Mouse (Mus musculus) forebrain, embryonic 10.5 days (tissue): Measurements from ENCODE around the gene Coro2b. TPM values are rescaled to one million over a fixed set of nuclear protein-coding genes. Genes with fewer than 3 reads are reported as not detected.

Source experiments
- DNase-seq: peaks from one replicate; pipeline ENCODE4 v3.0.0-alpha.2; 2017; ENCODE audit warnings: low spot score; ENCODE audit errors: extremely low spot score
- H3K27ac ChIP-seq: fragments of 300-500 bp; sonication (generic); 2 replicates; pipeline ENCODE4 v1.5.1; 2016; ENCODE audit warnings: mild to moderate bottlenecking
- H3K27me3 ChIP-seq: fragments of 300-500 bp; sonication (generic); 2 replicates; pipeline ENCODE4 v1.6.1; 2016; ENCODE audit warnings: mild to moderate bottlenecking; ENCODE audit not compliant: poor library complexity, severe bottlenecking
- H3K36me3 ChIP-seq: fragments of 300-500 bp; sonication (generic); replicated peaks from 2 replicates; pipeline ENCODE4 v1.6.1; 2016; ENCODE audit warnings: mild to moderate bottlenecking, moderate library complexity
- H3K4me1 ChIP-seq: fragments of 300-500 bp; sonication (generic); 2 replicates; pipeline ENCODE4 v1.6.1; 2016
- H3K4me3 ChIP-seq: fragments of 300-500 bp; sonication (generic); 2 replicates; pipeline ENCODE4 v1.5.1; 2016; ENCODE audit warnings: mild to moderate bottlenecking, moderate library complexity
- H3K9me3 ChIP-seq: fragments of 300-500 bp; sonication (generic); 2 replicates; pipeline ENCODE4 v1.6.1; 2016; ENCODE audit warnings: mild to moderate bottlenecking, moderate library complexity
- WGBS: fragments of 180-500 bp; shearing (Covaris S2); methylation state at CpG from one replicate; pipeline ENCODE4 v1.1.7; 2016; 5-methylcytosine and 5-hydroxymethylcytosine counted together
- polyA plus RNA-seq: library from polyadenylated mRNA; unstranded; fragments of >200 nt; fragmentation: Nextera tagmentation; extraction: Ambion mirVana; gene quantifications from 2 replicates; pipeline ENCODE4 v1.2.1, GENCODE M21; 2016

The Coro2b gene
- polyA plus RNA-seq, 1 experiment from 2014 or later, result 9.7 TPM

DNA sequence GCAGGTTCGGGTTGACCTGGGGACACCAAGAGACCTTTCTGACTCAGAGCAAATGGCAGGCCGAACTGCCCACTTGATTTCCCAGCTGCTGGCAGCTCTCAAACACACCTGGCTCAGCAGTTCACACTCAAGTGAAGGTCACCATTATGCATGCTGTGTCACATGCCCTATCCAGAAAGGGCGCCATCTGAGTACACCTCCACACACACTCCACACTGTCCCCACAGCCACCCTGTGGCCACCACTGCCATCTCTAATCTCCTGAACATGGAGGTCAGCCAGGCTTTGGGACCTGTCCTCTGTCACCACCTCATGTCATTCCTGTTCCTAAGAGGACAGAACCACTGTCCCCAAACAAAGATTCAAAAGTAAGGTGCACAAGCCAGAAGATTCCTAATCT lies 35.3 kb downstream of the Coro2b start:
- peaks cover 14% of the 10 kb centered on the region for H3K4me1 ChIP-seq
- H3K4me3 ChIP-seq, result no peak overlapping the region
- DNase-seq, result no peak
- H3K27ac ChIP-seq, result no peak overlapping the region
- H3K36me3 ChIP-seq, result no peaks in the 10 kb centered on the region
- H3K27me3 ChIP-seq, result no peaks in the 10 kb centered on the region
- H3K9me3 ChIP-seq, result no peaks in the 10 kb centered on the region
- WGBS, result 87% methylated on average over 3 of the region's 3 CpGs

DNA sequence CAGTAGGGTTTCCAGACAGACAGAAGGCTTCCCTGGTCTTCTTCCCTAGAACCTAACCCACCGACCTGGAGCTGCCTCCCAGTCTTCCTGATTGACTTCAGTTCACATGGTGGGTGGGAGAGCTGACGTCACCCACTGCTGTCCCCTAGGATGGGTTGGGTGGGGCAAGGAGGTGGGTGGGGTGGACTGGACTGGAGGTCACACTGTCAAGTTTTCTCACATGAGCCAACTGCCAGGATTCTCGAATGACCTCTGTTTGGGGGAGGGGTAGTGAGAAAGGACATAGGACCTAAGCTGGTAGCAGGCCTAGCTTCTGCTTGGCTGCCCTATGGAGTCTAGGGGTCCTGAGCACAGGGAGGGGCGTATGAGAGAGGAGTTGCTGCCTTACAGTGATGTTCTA lies 36.8 kb downstream of the Coro2b start:
- Histone ChIP-seq H3K27ac (0 out of 2 replicates have a peak overlapping the region, but pooled peaks have one; percentile 4), H3K4me3 (no peak overlapping the region), H3K4me1 (peaks cover 10% of the 10 kb centered on the region), H3K27me3 (no peaks in the 10 kb centered on the region), H3K36me3 (no peaks in the 10 kb centered on the region), H3K9me3 (no peaks in the 10 kb centered on the region)
- DNase-seq, result no peak
- WGBS, result 84% methylated on average over 4 of the region's 4 CpGs

DNA sequence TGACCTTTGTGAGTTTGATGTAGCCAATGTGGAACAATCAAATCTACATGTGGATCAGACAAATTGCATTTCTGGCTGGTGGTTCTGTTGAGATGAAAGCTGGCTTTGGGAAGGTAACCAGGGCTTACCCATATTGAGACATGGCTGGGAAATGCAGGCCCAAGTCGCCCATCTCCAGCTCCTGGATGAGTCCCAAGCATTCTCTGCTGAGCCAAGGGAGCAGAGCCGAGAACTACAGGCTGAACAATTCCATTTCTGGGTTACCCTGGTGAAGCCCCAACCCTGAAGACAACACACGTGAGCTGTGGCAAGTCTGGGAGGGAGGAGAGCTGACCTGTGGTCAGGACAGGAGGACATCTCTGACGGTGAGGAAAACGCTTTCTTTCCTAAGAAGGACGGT lies 37.9 kb downstream of the Coro2b start:
- Histone ChIP-seq H3K4me3 (no peak overlapping the region), H3K27me3 (no peaks in the 10 kb centered on the region), H3K36me3 (no peaks in the 10 kb centered on the region), H3K27ac (no peak overlapping the region), H3K9me3 (no peaks in the 10 kb centered on the region), H3K4me1 (peaks cover 6% of the 10 kb centered on the region)
- 88% methylated on average over 6 of the region's 6 CpGs for WGBS
- DNase-seq, result no peak

DNA sequence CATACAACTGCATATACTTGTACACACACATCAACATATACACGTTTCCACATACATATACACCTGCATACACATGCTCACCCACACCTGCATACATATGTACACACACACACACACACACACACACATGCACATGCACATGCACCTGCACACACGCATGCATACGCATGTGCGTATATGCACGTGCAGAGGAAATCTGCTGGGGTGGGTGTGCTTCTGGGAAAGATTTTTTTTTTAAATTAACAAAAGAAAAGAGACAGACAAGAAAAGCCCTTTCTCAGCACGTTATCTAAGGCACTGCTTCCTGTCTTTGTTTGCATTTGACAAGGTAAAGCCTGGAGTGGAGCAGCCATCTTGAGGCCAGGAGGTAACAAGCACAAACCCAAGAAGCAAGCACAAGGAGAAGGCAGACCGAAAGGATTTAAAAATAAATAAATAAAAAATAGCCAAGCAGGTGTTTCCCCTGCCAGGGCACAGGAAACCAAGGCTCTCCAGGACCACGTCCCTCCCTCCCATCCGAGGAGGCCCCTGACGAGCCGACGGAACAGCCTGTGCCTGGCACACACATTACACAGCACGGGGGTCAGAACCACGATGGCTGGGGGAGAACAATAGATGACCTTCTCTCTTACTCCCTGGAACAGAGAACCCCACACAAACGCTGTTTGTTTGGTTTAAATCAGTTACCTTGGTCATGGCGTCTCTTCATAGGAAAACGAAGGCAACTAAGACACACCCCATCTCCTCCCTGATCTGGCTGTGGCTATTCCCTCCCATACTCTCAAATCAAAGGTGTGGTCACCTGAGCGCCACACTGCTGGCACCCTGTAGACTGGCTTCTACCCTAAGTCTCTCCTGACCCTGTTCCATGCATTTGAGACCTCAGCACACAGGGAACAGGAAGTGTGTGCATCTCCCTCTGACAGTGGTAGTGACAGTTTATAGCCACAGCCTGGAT lies 39.4 kb downstream of the Coro2b start:
- Histone ChIP-seq H3K36me3 (no peaks in the 10 kb centered on the region), H3K4me1 (peaks cover 6% of the 10 kb centered on the region), H3K9me3 (no peaks in the 10 kb centered on the region), H3K27ac (peak overlapping the region; percentile 9; the same call in 1 of the 2 replicates), H3K4me3 (no peak overlapping the region), H3K27me3 (no peaks in the 10 kb centered on the region)
- DNase-seq, result no peak
- WGBS, result 77% methylated on average over 18 of the region's 18 CpGs

DNA sequence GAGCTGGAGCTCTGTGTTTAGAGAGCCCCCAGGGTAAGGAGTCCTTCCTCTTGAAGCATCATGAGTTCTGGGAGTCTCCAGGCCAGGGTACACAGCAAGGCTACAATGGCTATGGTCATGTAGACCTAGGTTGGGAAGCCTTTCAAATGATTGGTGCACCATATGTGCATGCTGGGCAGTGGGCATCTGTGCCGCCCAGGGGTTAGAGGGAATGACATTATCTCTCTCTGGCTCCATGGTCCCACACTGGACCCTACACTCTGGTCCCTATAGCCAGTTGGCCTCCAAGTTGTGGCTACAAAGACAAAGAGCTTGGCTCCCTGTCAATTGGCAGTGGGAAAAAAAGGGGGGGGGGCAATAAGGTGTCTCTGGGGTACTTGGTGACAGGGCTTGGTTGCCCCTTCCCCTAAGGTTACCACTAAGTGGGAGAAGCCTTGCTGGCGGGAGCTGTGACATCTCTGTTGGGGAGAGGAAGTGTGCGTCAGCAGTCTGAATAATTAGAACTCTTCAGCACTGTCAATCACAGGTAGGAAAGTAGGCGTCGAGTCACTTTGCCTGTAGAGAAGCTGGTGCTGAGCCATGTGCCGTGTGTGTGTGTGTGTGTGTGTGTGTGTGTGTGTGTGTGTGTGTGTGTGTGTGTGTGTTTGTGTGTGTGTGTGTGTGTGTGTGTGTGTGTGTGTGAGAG lies 44.4 kb downstream of the Coro2b start:
- H3K4me3 ChIP-seq, result no peak overlapping the region
- no peak overlapping the region for H3K27ac ChIP-seq
- DNase-seq, result no peak
- H3K9me3 ChIP-seq, result no peaks in the 10 kb centered on the region
- no peaks in the 10 kb centered on the region for H3K36me3 ChIP-seq
- no peaks in the 10 kb centered on the region for H3K27me3 ChIP-seq
- 84% methylated on average over 6 of the region's 6 CpGs for WGBS
- peaks cover 21% of the 10 kb centered on the region for H3K4me1 ChIP-seq

DNA sequence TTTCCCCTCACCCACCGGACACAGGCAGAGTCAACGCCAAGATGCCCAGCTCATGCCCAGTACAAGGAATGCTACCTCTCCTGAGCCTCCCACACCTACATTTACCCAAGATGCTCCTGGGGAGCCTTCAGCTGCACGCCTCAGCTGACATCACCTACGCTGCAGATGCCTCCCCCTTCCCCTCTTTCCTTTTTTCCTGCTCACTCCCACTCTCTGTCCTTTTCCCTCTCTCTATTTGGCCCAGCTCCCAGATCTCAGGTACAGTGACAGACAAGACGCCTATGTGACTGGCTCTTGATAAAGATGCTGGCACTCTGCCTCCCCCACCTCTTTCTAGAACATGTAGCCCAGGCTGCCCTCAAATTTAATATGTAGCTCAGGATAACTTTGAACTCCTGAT lies 45.2 kb downstream of the Coro2b start:
- H3K4me3 ChIP-seq, result no peak overlapping the region
- H3K36me3 ChIP-seq, result peaks cover 4% of the 10 kb centered on the region; the same call in 1 of the 2 replicates
- no peak overlapping the region for H3K27ac ChIP-seq
- WGBS, result 92% methylated on average over 5 of the region's 5 CpGs
- no peaks in the 10 kb centered on the region for H3K27me3 ChIP-seq
- no peaks in the 10 kb centered on the region for H3K9me3 ChIP-seq
- peaks cover 25% of the 10 kb centered on the region for H3K4me1 ChIP-seq
- DNase-seq, result no peak

DNA sequence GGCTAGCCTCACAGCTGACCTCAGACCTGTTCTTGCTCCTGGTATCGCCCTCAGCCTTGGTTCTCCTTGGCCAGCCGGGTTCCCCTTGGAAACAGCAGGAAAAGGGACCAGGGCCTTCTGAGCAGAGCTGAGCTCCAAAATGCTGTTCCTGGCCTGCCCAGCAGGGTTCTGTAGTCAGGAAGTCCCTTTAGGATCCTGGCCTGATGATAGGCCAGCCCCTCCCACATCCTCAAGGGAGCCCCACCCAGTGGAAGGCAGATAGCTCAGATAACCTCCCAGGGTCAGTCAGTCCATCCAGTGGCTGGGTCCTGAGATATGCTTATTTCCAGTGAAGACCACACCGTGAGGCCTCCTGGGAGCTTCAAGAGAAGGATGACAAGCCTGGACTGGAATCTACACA lies 45.7 kb downstream of the Coro2b start:
- peaks cover 25% of the 10 kb centered on the region for H3K4me1 ChIP-seq
- WGBS, result 69% methylated on average over 3 of the region's 3 CpGs
- no peaks in the 10 kb centered on the region for H3K9me3 ChIP-seq
- no peak overlapping the region for H3K4me3 ChIP-seq
- H3K27ac ChIP-seq, result peak overlapping the region; percentile 44; the same call in 1 of the 2 replicates
- DNase-seq, result no peak
- H3K36me3 ChIP-seq, result peaks cover 4% of the 10 kb centered on the region; the same call in 1 of the 2 replicates
- no peaks in the 10 kb centered on the region for H3K27me3 ChIP-seq

DNA sequence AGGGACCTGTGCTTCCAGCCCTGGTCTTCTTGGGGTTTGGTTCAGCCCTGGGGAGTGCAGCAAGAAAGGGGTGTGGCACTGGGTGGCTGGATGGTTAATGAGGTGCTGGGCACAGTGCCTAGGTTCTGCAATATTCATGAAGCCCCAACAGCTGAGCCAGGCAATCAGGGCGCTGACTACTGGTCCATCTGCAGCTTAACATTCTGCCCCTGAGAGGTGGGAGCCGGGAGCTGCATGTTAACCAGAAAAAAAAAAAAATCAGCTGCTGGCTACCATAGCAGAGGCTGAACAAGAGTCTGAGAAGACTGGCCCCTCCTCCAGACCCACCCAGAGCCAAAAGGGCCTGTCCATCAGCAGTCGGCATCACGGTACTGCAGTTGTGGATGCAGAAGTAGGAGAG lies 52.7 kb downstream of the Coro2b start:
- Histone ChIP-seq H3K4me1 (peaks cover 36% of the 10 kb centered on the region), H3K9me3 (no peaks in the 10 kb centered on the region), H3K4me3 (no peak overlapping the region), H3K27ac (no peak overlapping the region), H3K36me3 (peaks cover 4% of the 10 kb centered on the region; the same call in 1 of the 2 replicates), H3K27me3 (no peaks in the 10 kb centered on the region)
- 60% methylated on average over 4 of the region's 4 CpGs for WGBS
- no peak for DNase-seq

DNA sequence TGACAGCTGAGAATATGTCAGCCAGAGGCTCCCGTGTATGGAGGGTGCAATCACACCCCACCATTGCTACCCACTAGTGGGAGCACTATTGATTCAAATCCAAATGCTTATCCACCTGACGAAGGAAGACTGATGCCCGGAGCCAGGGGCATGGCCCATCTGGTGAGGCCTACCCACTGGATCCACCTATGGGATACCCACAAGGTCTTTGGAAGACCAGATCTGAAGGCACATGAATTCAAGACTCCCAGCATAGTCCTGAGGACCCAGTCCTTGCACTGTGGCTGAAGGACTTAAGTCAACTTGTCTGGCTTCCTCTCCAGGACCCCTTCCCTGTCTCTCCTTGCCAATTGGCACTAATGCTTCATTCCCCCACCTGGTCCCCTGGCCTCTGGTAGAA lies 54.1 kb downstream of the Coro2b start:
- DNase-seq, result no peak
- Histone ChIP-seq H3K4me1 (peaks cover 32% of the 10 kb centered on the region), H3K36me3 (peaks cover 4% of the 10 kb centered on the region; the same call in 1 of the 2 replicates), H3K27ac (no peak overlapping the region), H3K27me3 (no peaks in the 10 kb centered on the region), H3K9me3 (no peaks in the 10 kb centered on the region), H3K4me3 (no peak overlapping the region)
- WGBS, result 87% methylated on average over 3 of the region's 3 CpGs

DNA sequence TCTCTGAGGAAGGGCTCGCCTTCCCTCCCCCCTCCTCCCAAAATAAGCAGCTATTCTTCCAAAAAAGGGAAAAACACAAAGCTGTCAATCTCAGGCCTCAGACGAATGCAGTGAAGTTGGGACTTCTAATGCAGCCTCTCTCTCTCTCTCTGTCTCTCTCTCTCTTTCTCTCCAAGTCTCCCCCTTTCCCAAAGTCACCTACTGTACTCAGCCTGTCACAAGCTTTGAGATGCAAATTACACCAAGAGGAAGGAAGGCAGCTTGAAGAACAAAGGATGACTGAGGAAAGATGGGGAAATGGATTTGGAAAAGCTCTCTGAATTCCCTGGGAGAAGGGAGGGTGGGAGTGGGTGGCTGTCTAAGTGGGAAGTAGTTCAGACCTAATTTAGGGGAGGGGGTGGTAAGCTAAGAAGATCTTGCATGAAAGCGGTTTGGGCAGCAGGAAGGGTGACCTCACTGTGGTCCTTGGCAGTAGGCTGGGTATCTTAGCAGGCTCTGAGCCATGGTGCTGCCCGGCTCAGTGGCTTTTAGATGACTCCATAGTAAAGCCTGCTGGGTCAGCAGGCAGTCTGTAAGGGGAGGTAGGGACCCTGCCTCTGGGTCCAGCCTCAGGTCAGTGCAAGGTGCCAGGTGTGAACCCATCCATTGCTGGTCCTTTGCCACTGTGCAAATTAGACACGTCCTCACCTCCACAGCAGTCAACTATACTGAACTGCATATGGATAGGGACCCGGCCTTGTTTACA lies 55.8 kb downstream of the Coro2b start:
- H3K4me3 ChIP-seq, result no peak overlapping the region
- no peaks in the 10 kb centered on the region for H3K36me3 ChIP-seq
- H3K9me3 ChIP-seq, result no peaks in the 10 kb centered on the region
- peaks cover 33% of the 10 kb centered on the region for H3K4me1 ChIP-seq
- DNase-seq, result no peak
- H3K27ac ChIP-seq, result peak overlapping the region; percentile 36; the same call in 1 of the 2 replicates
- WGBS, result 60% methylated on average over 6 of the region's 6 CpGs
- H3K27me3 ChIP-seq, result no peaks in the 10 kb centered on the region

DNA sequence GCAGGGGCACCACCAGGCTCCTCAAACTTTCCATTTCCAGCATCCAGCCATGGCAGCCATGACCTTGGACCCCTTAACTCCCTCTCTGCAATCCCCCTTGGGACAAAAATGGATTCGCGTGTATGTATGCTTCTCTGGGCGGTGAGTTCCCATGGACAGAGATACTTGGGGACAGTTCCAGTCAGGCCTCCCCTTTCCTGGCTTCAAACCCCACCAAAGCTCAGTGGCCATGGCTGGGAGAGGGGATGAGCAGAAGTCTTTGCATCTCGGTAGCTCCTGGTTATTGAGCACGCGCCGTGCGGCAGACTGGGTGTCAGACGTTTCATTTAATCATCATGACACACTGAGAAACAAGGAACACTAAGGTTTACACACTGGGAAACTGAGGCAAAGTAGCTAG lies 56.7 kb downstream of the Coro2b start:
- DNase-seq, result no peak
- 0 out of 2 replicates have a peak overlapping the region, but pooled peaks have one; percentile 44 for H3K27ac ChIP-seq
- no peak overlapping the region for H3K4me3 ChIP-seq
- 88% methylated on average over 9 of the region's 9 CpGs for WGBS
- no peaks in the 10 kb centered on the region for H3K27me3 ChIP-seq
- no peaks in the 10 kb centered on the region for H3K36me3 ChIP-seq
- no peaks in the 10 kb centered on the region for H3K9me3 ChIP-seq
- peaks cover 33% of the 10 kb centered on the region for H3K4me1 ChIP-seq

DNA sequence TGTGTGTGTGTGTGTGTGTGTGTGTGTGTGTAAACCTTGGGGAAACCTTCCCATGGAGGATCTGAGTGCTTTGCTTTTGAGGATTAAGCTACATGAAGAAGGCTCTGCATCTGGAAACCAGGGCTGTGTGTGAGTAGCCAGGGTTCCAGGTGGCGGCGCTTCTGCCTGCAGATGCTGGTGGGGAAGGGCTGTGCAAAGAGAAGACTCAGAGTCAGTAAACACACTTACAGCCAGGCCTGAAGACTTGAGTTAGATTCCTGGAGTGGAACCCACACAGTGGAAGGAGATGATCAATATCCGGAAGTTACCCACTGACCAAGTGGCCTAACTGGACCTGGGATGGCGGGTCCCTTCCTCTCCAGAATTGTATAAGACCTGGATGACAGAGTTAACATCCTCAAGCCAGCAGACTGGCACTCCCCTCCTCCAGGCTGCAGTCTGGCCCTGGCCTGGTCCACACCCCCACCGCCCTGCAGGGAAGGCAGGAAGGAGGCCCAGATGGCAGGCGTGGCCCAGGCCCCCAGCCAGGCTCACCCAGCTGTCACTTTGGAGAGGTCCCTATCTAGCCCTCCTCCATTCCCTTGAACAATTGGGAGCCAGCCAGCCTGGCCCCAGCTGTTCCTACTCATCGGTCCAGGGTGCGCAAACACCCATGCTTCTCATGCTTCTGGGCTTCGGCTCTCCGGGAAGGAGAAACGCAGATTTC lies 59.9 kb downstream of the Coro2b start:
- H3K9me3 ChIP-seq, result no peaks in the 10 kb centered on the region
- H3K4me3 ChIP-seq, result no peak overlapping the region
- H3K27me3 ChIP-seq, result no peaks in the 10 kb centered on the region
- no peak for DNase-seq
- no peaks in the 10 kb centered on the region for H3K36me3 ChIP-seq
- H3K4me1 ChIP-seq, result peaks cover 33% of the 10 kb centered on the region
- WGBS, result 72% methylated on average over 11 of the region's 11 CpGs
- H3K27ac ChIP-seq, result peak overlapping the region; percentile 35; the same call in 1 of the 2 replicates
